Mouse (Mus musculus) liver, postnatal 0 days (tissue): Measurements from ENCODE around the gene Ephx4.

Experiments
- CTCF ChIP-seq: sonication (generic); IDR thresholded peaks from 2 replicates; pipeline ENCODE4 v1.5.1; 2016; ENCODE audit warnings: antibody characterized with exemption, low read depth
- EP300 ChIP-seq: IDR thresholded peaks from 2 replicates; pipeline ENCODE4 v1.6.1; 2016; ENCODE audit warnings: antibody characterized with exemption, low read depth, mild to moderate bottlenecking

GRCm38 (mm10) chr5:107403011-107403946 is 743 bp downstream of the Ephx4 start:
- TF ChIP-seq CTCF (no peak), EP300 (no peak)
